In genomic region chr8:120366840-120367239, GRCm38 (mm10) we compare ENCODE assay signal across 19 mouse cellular contexts.
DNase-seq lines count a peak whose midpoint lies in the region; ATAC-seq and TF ChIP-seq lines count a peak whose summit lies in the region.
"Had no signal": no experiment of that assay in that cellular context is flagged by ENCODE, and none has a peak within 500 bp of the region (broad histone marks: within the 10 kb centered on the region; RNA-seq: fewer than 3 reads in every experiment).

No protein-coding gene starts in this region.

- peak; percentile 54 for DNase-seq in kidney, adult 11 months
- peak; percentile 72 to 81 for DNase-seq in lung, adult 18-20 months
- DNase-seq in lung, postnatal 10 days: no peak
- DNase-seq in adrenal gland, postnatal 4 days (ENCODE audit: low spot score in 2 of 2): no peak
- no peak for DNase-seq in adrenal gland, adult 8-10 months
- DNase-seq: adrenal gland, postnatal 36 days; cerebellum, postnatal 10 days; heart, postnatal 4 days; right cerebral cortex, postnatal 14 days; thymus, postnatal 36 days had no signal

- no peak overlapping the region for H3K9ac ChIP-seq in kidney, embryonic 16.5 days (replicated peaks; ENCODE audit: low read length)
- H3K9ac ChIP-seq in intestine, postnatal 0 days (ENCODE audit: low read depth, low read length): no peak overlapping the region
- peak overlapping the region; percentile 1; the same call in 1 of the 2 replicates for H3K9ac ChIP-seq in liver, embryonic 15.5 days
- H3K9ac ChIP-seq: neural tube, embryonic 13.5 days had no signal

- H3K36me3 ChIP-seq in kidney, embryonic 16.5 days (ENCODE audit: insufficient read depth, low read length): no peaks in the 10 kb centered on the region
- no peaks in the 10 kb centered on the region for H3K36me3 ChIP-seq in intestine, postnatal 0 days (ENCODE audit: control insufficient read depth, insufficient read depth)
- no peaks in the 10 kb centered on the region for H3K36me3 ChIP-seq in liver, embryonic 15.5 days (replicated peaks)
- H3K36me3 ChIP-seq: neural tube, embryonic 13.5 days had no signal

- no peak overlapping the region for H3K27ac ChIP-seq in kidney, embryonic 16.5 days (ENCODE audit: low read length)
- H3K27ac ChIP-seq in intestine, postnatal 0 days (ENCODE audit: low read depth, low read length): peak overlapping the region; percentile 41; the same call in 1 of the 2 replicates
- H3K27ac ChIP-seq in liver, embryonic 15.5 days (replicated peaks): peak overlapping the region; percentile 98
- H3K27ac ChIP-seq: left cerebral cortex, adult 2 months had no signal

- WGBS in kidney, embryonic 16.5 days: 85% methylated on average over 6 of the region's 6 CpGs
- WGBS in intestine, postnatal 0 days: 50% methylated on average over 6 of the region's 6 CpGs
- 76% methylated on average over 6 of the region's 6 CpGs for WGBS in liver, embryonic 15.5 days (ENCODE audit: insufficient replicate concordance)

- ATAC-seq in kidney, embryonic 16.5 days (ENCODE audit: low FRiP score, low TSS enrichment): no peak
- peak; percentile 62 for ATAC-seq in intestine, postnatal 0 days
- ATAC-seq in liver, embryonic 15.5 days (ENCODE audit: insufficient read depth): no peak
- ATAC-seq: activated CD4-positive, CD25-positive, alpha-beta regulatory T cell, adult 4 months; forebrain, embryonic 16.5 days; Patski had no signal

- H3K9me3 ChIP-seq in kidney, embryonic 16.5 days (ENCODE audit: low read length): no peaks in the 10 kb centered on the region
- H3K9me3 ChIP-seq in intestine, postnatal 0 days (ENCODE audit: control insufficient read depth): no peaks in the 10 kb centered on the region
- no peaks in the 10 kb centered on the region for H3K9me3 ChIP-seq in liver, embryonic 15.5 days (replicated peaks)
- H3K9me3 ChIP-seq: neural tube, embryonic 13.5 days had no signal

- TF ChIP-seq CTCF in intestine, postnatal 0 days (IDR thresholded peaks at IDR 0.05; ENCODE audit: low read depth): no peak

- H3K4me1 ChIP-seq in kidney, embryonic 16.5 days (ENCODE audit: insufficient read depth, low read length): peaks cover 46% of the 10 kb centered on the region
- H3K4me1 ChIP-seq in intestine, postnatal 0 days (replicated peaks; ENCODE audit: control insufficient read depth, insufficient read depth, low read length): peaks cover 25% of the 10 kb centered on the region; the same call in 1 of the 2 replicates
- H3K4me1 ChIP-seq in liver, embryonic 15.5 days (replicated peaks): peaks cover 91% of the 10 kb centered on the region

- H3K27me3 ChIP-seq in kidney, embryonic 16.5 days (ENCODE audit: insufficient read depth, low read length): peaks cover 5% of the 10 kb centered on the region; the same call in 1 of the 2 replicates
- H3K27me3 ChIP-seq in intestine, postnatal 0 days (replicated peaks; ENCODE audit: control insufficient read depth, insufficient read depth, low read length): no peaks in the 10 kb centered on the region
- no peaks in the 10 kb centered on the region for H3K27me3 ChIP-seq in liver, embryonic 15.5 days
- H3K27me3 ChIP-seq: neural tube, embryonic 13.5 days; Patski had no signal

- no peak overlapping the region for H3K4me3 ChIP-seq in kidney, embryonic 16.5 days (ENCODE audit: low read length)
- no peak overlapping the region for H3K4me3 ChIP-seq in intestine, postnatal 0 days (ENCODE audit: low read depth, low read length)
- no peak overlapping the region for H3K4me3 ChIP-seq in liver, embryonic 15.5 days (replicated peaks)
- H3K4me3 ChIP-seq: left cerebral cortex, adult 2 months; neural tube, embryonic 13.5 days had no signal

- H3K4me2 ChIP-seq in kidney, embryonic 16.5 days (replicated peaks; ENCODE audit: low read depth, low read length): no peak overlapping the region
- H3K4me2 ChIP-seq in intestine, postnatal 0 days (replicated peaks; ENCODE audit: low read depth): no peak overlapping the region
- no peak overlapping the region for H3K4me2 ChIP-seq in liver, embryonic 15.5 days
- H3K4me2 ChIP-seq: midbrain, embryonic 11.5 days; neural tube, embryonic 13.5 days had no signal

Comparison
In these comparisons a context has a peak if more than half of its experiments do, and no peak if none do; other contexts are left out.
1. DNase-seq: peak in kidney, adult 11 months (single experiment) and lung, adult 18-20 months (2 of 2); none in lung, postnatal 10 days (single experiment), adrenal gland, postnatal 4 days (0 of 2) and adrenal gland, adult 8-10 months (single experiment).